Mouse (Mus musculus): ENCODE data around the gene Cmss1.
A peak's percentile ranks its signal among the peaks of the same experiment; 100 is the strongest.

Cmss1 gene

GRCm38 (mm10) chr16:57329028-57329427 lies 277.6 kb downstream of the Cmss1 start:
- DNase-seq: no peak

GRCm38 (mm10) chr16:57326996-57327395 lies 279.7 kb downstream of the Cmss1 start:
- DNase-seq: no peak

GRCm38 (mm10) chr16:57319284-57320124 lies 287.2 kb downstream of the Cmss1 start:
- DNase-seq: no peak

GRCm38 (mm10) chr16:57318637-57319125 lies 288.0 kb downstream of the Cmss1 start:
- DNase-seq: no peak

GRCm38 (mm10) chr16:57317882-57318636 lies 288.6 kb downstream of the Cmss1 start:
- no peak for DNase-seq

GRCm38 (mm10) chr16:57317127-57317526 lies 289.5 kb downstream of the Cmss1 start:
- DNase-seq: no peak

GRCm38 (mm10) chr16:57315026-57315425 lies 291.6 kb downstream of the Cmss1 start:
- DNase-seq: no peak

- no peak for DNase-seq
Measured at GRCm38 (mm10) chr16:57314236-57314635, 292.4 kb downstream of the Cmss1 start.

GRCm38 (mm10) chr16:57313487-57313886 lies 293.2 kb downstream of the Cmss1 start:
- DNase-seq: no peak

GRCm38 (mm10) chr16:57312130-57312529 lies 294.5 kb downstream of the Cmss1 start:
- no peak for DNase-seq

- DNase-seq: no peak
Measured at GRCm38 (mm10) chr16:57305463-57305862, 301.2 kb downstream of the Cmss1 start.

- DNase-seq: no peak
Measured at GRCm38 (mm10) chr16:57303716-57304115, 302.9 kb downstream of the Cmss1 start.

GRCm38 (mm10) chr16:57302792-57303698 lies 303.6 kb downstream of the Cmss1 start:
- no peak for DNase-seq

GRCm38 (mm10) chr16:57301512-57302115 lies 305.1 kb downstream of the Cmss1 start:
- no peak for DNase-seq

GRCm38 (mm10) chr16:57295216-57295934 lies 311.3 kb downstream of the Cmss1 start:
- no peak for DNase-seq

GRCm38 (mm10) chr16:57292765-57293164 lies 313.9 kb downstream of the Cmss1 start, which contains the start of gene Tmem30c:
Gene Tmem30c, minus strand, starts transcription at chr16:57292865.
- DNase-seq: no peak

GRCm38 (mm10) chr16:57292296-57292695 lies 314.4 kb downstream of the Cmss1 start:
- no peak for DNase-seq

GRCm38 (mm10) chr16:57291696-57292095 lies 315.0 kb downstream of the Cmss1 start:
- DNase-seq: no peak

GRCm38 (mm10) chr16:57281417-57281816 lies 325.2 kb downstream of the Cmss1 start:
- no peak for DNase-seq

GRCm38 (mm10) chr16:57280221-57281217 lies 326.1 kb downstream of the Cmss1 start:
- peak; percentile 27 for DNase-seq

Data from cerebellum, adult 9-11 months (tissue).